Mouse (Mus musculus) heart, postnatal 10 days (tissue): ENCODE measurements around the gene Mrgprh. TPM values are rescaled to one million over a fixed set of nuclear protein-coding genes. Genes with fewer than 3 reads are reported as not detected.

Experiments
- DNase-seq, 2 experiments: peaks; one replicate each; pipeline ENCODE4 v3.0.0; 2021
- intact Hi-C: fragments of 180-260 bp; cut with DNase I; formaldehyde crosslinking; loops from one replicate; pipeline ENCODE4 v1.15.1; 2025
- total RNA-seq, 2 experiments: library from RNA; stranded (reverse); gene quantifications; 2 replicates each; pipeline ENCODE4 v1.2.3; 2021

Gene Mrgprh
- 1 to 10 TPM; 1.9 to 2.1 TPM for total RNA-seq

GRCm38 (mm10) chr17:12875734-12876133, at the start of gene Mrgprh:
Gene Mrgprh, plus strand, starts transcription at chr17:12876034.
- intact Hi-C loops, result no loop called here
- DNase-seq, result no peak

GRCm38 (mm10) chr17:12830351-12830750, 45.5 kb upstream of the Mrgprh start:
- intact Hi-C loops, result no loop called here
- no peak for DNase-seq

GRCm38 (mm10) chr17:12832231-12832630, 43.6 kb upstream of the Mrgprh start:
- DNase-seq, result peak; percentile 79 to 85
- intact Hi-C loops, result no loop called here

- intact Hi-C loops, result no loop called here
- DNase-seq, result no peak
Measured at GRCm38 (mm10) chr17:12832657-12833056, 43.2 kb upstream of the Mrgprh start.

- no peak for DNase-seq
- intact Hi-C loops, result no loop called here
Measured at GRCm38 (mm10) chr17:12834317-12834716, 41.5 kb upstream of the Mrgprh start.

GRCm38 (mm10) chr17:12834826-12835225, 41.0 kb upstream of the Mrgprh start:
- DNase-seq, result no peak
- intact Hi-C loops, result no loop called here

- no peak for DNase-seq
- intact Hi-C loops, result no loop called here
Measured at GRCm38 (mm10) chr17:12835738-12836137, 40.1 kb upstream of the Mrgprh start.

GRCm38 (mm10) chr17:12839475-12840267, 36.2 kb upstream of the Mrgprh start:
- no peak for DNase-seq
- intact Hi-C loops, result no loop called here

GRCm38 (mm10) chr17:12843826-12844225, 32.0 kb upstream of the Mrgprh start:
- no peak for DNase-seq
- intact Hi-C loops, result no loop called here

- intact Hi-C loops, result no loop called here
Measured at GRCm38 (mm10) chr17:12844540-12844939, 31.3 kb upstream of the Mrgprh start.

GRCm38 (mm10) chr17:12845862-12846261, 30.0 kb upstream of the Mrgprh start:
- no peak for DNase-seq
- intact Hi-C loops, result no loop called here

More at GRCm38 (mm10) chr17:12844540-12844939, 31.3 kb upstream of the Mrgprh start:
- no peak for DNase-seq

GRCm38 (mm10) chr17:12846474-12846873, 29.4 kb upstream of the Mrgprh start:
- intact Hi-C loops, result no loop called here
- DNase-seq, result no peak

- no peak for DNase-seq
- intact Hi-C loops, result no loop called here
Measured at GRCm38 (mm10) chr17:12847736-12848135, 28.1 kb upstream of the Mrgprh start.

- no peak for DNase-seq
- intact Hi-C loops, result no loop called here
Measured at GRCm38 (mm10) chr17:12849778-12850382, 26.0 kb upstream of the Mrgprh start.

- DNase-seq, result no peak
- intact Hi-C loops, result no loop called here
Measured at GRCm38 (mm10) chr17:12851689-12852088, 24.1 kb upstream of the Mrgprh start.

- no peak for DNase-seq
- intact Hi-C loops, result no loop called here
Measured at GRCm38 (mm10) chr17:12853821-12854220, 22.0 kb upstream of the Mrgprh start.

- DNase-seq, result no peak
- intact Hi-C loops, result no loop called here
Measured at GRCm38 (mm10) chr17:12854386-12854785, 21.4 kb upstream of the Mrgprh start.

GRCm38 (mm10) chr17:12857395-12857794, 18.4 kb upstream of the Mrgprh start:
- DNase-seq, result no peak
- intact Hi-C loops, result no loop called here

- intact Hi-C loops, result no loop called here
- peak in 1 of 2 experiments; percentile 32 for DNase-seq
Measured at GRCm38 (mm10) chr17:12858072-12858471, 17.8 kb upstream of the Mrgprh start.

- no peak for DNase-seq
- intact Hi-C loops, result no loop called here
Measured at GRCm38 (mm10) chr17:12859006-12859520, 16.8 kb upstream of the Mrgprh start.

GRCm38 (mm10) chr17:12864111-12864510, 11.7 kb upstream of the Mrgprh start:
- no peak for DNase-seq
- intact Hi-C loops, result no loop called here

GRCm38 (mm10) chr17:12865407-12865806, 10.4 kb upstream of the Mrgprh start:
- no peak for DNase-seq
- intact Hi-C loops, result no loop called here
